Mouse (Mus musculus): Measurements from ENCODE around the gene Slc43a2. TPM values are rescaled to one million over a fixed set of nuclear protein-coding genes. Genes with fewer than 3 reads are reported as not detected.
A peak's percentile ranks its signal among the peaks of the same experiment; 100 is the strongest.

Slc43a2 gene
- polyA plus RNA-seq, 1 experiment from 2014 or later, result 16.6 TPM

- Histone ChIP-seq H3K4me3 (replicated peaks; ENCODE audit: low read depth, low read length) (no peak overlapping the region), H3K27me3 (ENCODE audit: insufficient read depth, low read length) (no peaks in the 10 kb centered on the region), H3K4me1 (replicated peaks; ENCODE audit: insufficient read depth, low read length) (0 out of 2 replicates have a peak, but pooled peaks cover 7% of the 10 kb centered on the region), H3K27ac (no peak overlapping the region), H3K9me3 (replicated peaks; ENCODE audit: low read length) (no peaks in the 10 kb centered on the region), H3K9ac (ENCODE audit: low read depth, low read length) (no peak overlapping the region), H3K4me2 (ENCODE audit: low read length) (no peak overlapping the region), H3K36me3 (ENCODE audit: insufficient read depth, low read length) (peaks cover 51% of the 10 kb centered on the region)
- ATAC-seq (replicated peaks; ENCODE audit: low FRiP score, low read depth) (no peak), DNase-seq (ENCODE audit: low spot score) (no peak)
- 76% methylated on average over 5 of the region's 5 CpGs for WGBS
- no peak for TF ChIP-seq CTCF (IDR thresholded peaks at IDR 0.05; ENCODE audit: low read depth)
Measured at GRCm38 (mm10) chr11:75608776-75609175, 77.3 kb downstream of the Slc43a2 start.

- Histone ChIP-seq H3K4me1 (replicated peaks; ENCODE audit: insufficient read depth, low read length) (0 out of 2 replicates have a peak, but pooled peaks cover 7% of the 10 kb centered on the region), H3K4me3 (replicated peaks; ENCODE audit: low read depth, low read length) (no peak overlapping the region), H3K27ac (no peak overlapping the region), H3K36me3 (ENCODE audit: insufficient read depth, low read length) (peaks cover 51% of the 10 kb centered on the region), H3K9ac (ENCODE audit: low read depth, low read length) (no peak overlapping the region), H3K4me2 (ENCODE audit: low read length) (no peak overlapping the region), H3K27me3 (ENCODE audit: insufficient read depth, low read length) (no peaks in the 10 kb centered on the region), H3K9me3 (replicated peaks; ENCODE audit: low read length) (no peaks in the 10 kb centered on the region)
- DNase-seq (ENCODE audit: low spot score), result no peak
- ATAC-seq (replicated peaks; ENCODE audit: low FRiP score, low read depth), result no peak
- TF ChIP-seq CTCF (IDR thresholded peaks at IDR 0.05; ENCODE audit: low read depth), result no peak
- WGBS, result 88% methylated on average over 2 of the region's 2 CpGs
Measured at GRCm38 (mm10) chr11:75610021-75610420, 78.5 kb downstream of the Slc43a2 start.

DNA sequence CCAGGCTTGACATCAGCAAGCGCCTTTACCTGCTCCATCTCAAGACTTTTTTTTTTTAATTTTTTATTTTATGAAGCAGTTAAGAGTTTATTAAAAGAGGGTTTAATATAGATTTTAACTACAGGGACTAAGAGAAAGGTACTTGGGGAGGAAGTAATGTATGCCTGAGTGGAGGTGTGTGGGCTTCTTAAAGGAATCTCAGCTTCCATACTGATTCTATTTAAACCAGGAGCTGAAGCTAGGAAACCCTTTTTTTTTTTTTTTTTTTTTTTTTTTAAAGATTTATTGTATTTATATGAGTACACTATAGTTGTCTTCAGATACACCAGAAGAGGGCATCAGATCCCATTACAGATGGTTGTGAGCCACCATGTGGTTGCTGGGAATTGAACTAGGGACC lies 83.3 kb downstream of the Slc43a2 start:
- Histone ChIP-seq H3K27ac (no peak overlapping the region), H3K36me3 (ENCODE audit: insufficient read depth, low read length) (peaks cover 46% of the 10 kb centered on the region), H3K4me2 (ENCODE audit: low read length) (no peak overlapping the region), H3K9ac (ENCODE audit: low read depth, low read length) (no peak overlapping the region), H3K4me1 (replicated peaks; ENCODE audit: insufficient read depth, low read length) (no peaks in the 10 kb centered on the region), H3K27me3 (ENCODE audit: insufficient read depth, low read length) (no peaks in the 10 kb centered on the region), H3K9me3 (replicated peaks; ENCODE audit: low read length) (no peaks in the 10 kb centered on the region), H3K4me3 (replicated peaks; ENCODE audit: low read depth, low read length) (no peak overlapping the region)
- DNase-seq (ENCODE audit: low spot score) (no peak), ATAC-seq (replicated peaks; ENCODE audit: low FRiP score, low read depth) (no peak)
- TF ChIP-seq CTCF (IDR thresholded peaks at IDR 0.05; ENCODE audit: low read depth), result no peak
- 100% methylated on average over 1 of the region's 1 CpGs for WGBS

GRCm38 (mm10) chr11:75615556-75615955 lies 84.1 kb downstream of the Slc43a2 start:
- Histone ChIP-seq H3K27me3 (ENCODE audit: insufficient read depth, low read length) (no peaks in the 10 kb centered on the region), H3K36me3 (ENCODE audit: insufficient read depth, low read length) (peaks cover 45% of the 10 kb centered on the region), H3K4me3 (replicated peaks; ENCODE audit: low read depth, low read length) (no peak overlapping the region), H3K9ac (ENCODE audit: low read depth, low read length) (no peak overlapping the region), H3K9me3 (replicated peaks; ENCODE audit: low read length) (no peaks in the 10 kb centered on the region), H3K27ac (no peak overlapping the region), H3K4me2 (ENCODE audit: low read length) (no peak overlapping the region), H3K4me1 (replicated peaks; ENCODE audit: insufficient read depth, low read length) (no peaks in the 10 kb centered on the region)
- DNase-seq (ENCODE audit: low spot score), result no peak
- no peak for TF ChIP-seq CTCF (IDR thresholded peaks at IDR 0.05; ENCODE audit: low read depth)
- WGBS, result 81% methylated on average over 2 of the region's 2 CpGs
- no peak for ATAC-seq (replicated peaks; ENCODE audit: low FRiP score, low read depth)

DNA sequence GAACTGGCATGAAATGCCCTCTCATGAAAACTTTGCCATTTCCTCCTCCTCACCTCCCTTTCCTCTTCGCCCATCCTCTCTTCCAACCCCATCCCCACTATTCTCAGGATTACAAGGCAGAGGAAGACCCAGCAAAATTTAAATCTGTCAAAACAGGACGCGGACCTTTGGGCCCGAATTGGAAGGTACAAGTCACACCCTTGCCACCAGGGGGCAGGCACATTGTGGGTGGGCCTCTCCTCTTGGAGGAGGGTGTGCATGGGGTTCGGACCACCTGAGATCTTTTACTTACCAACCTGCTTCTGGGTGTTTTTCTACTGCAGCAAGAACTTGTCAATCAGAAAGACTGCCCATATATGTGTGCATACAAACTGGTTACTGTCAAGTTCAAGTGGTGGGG lies 87.6 kb downstream of the Slc43a2 start:
- no peak overlapping the region for H3K27ac ChIP-seq
- ATAC-seq (replicated peaks; ENCODE audit: low FRiP score, low read depth), result no peak
- TF ChIP-seq CTCF (IDR thresholded peaks at IDR 0.05; ENCODE audit: low read depth), result peak; percentile 58
- H3K9ac ChIP-seq (ENCODE audit: low read depth, low read length), result no peak overlapping the region
- 80% methylated on average over 5 of the region's 5 CpGs for WGBS
- no peaks in the 10 kb centered on the region for H3K9me3 ChIP-seq (replicated peaks; ENCODE audit: low read length)
- H3K4me2 ChIP-seq (ENCODE audit: low read length), result no peak overlapping the region
- H3K27me3 ChIP-seq (ENCODE audit: insufficient read depth, low read length), result no peaks in the 10 kb centered on the region
- H3K4me1 ChIP-seq (replicated peaks; ENCODE audit: insufficient read depth, low read length), result no peaks in the 10 kb centered on the region; the same call in 1 of the 2 replicates
- H3K36me3 ChIP-seq (ENCODE audit: insufficient read depth, low read length), result peaks cover 35% of the 10 kb centered on the region
- no peak for DNase-seq (ENCODE audit: low spot score)
- no peak overlapping the region for H3K4me3 ChIP-seq (replicated peaks; ENCODE audit: low read depth, low read length)

- H3K27me3 ChIP-seq (ENCODE audit: insufficient read depth, low read length), result no peaks in the 10 kb centered on the region
- H3K4me2 ChIP-seq (ENCODE audit: low read length), result no peak overlapping the region
- H3K36me3 ChIP-seq (ENCODE audit: insufficient read depth, low read length), result peaks cover 38% of the 10 kb centered on the region
- H3K4me1 ChIP-seq (replicated peaks; ENCODE audit: insufficient read depth, low read length), result no peaks in the 10 kb centered on the region; the same call in 1 of the 2 replicates
- no peak overlapping the region for H3K9ac ChIP-seq (ENCODE audit: low read depth, low read length)
- WGBS, result 90% methylated on average over 12 of the region's 12 CpGs
- H3K9me3 ChIP-seq (replicated peaks; ENCODE audit: low read length), result no peaks in the 10 kb centered on the region
- no peak overlapping the region for H3K4me3 ChIP-seq (replicated peaks; ENCODE audit: low read depth, low read length)
- no peak for TF ChIP-seq CTCF (IDR thresholded peaks at IDR 0.05; ENCODE audit: low read depth)
- H3K27ac ChIP-seq, result no peak overlapping the region
- no peak for ATAC-seq (replicated peaks; ENCODE audit: low FRiP score, low read depth)
- no peak for DNase-seq (ENCODE audit: low spot score)
Measured at GRCm38 (mm10) chr11:75620136-75620780, 88.8 kb downstream of the Slc43a2 start.

Measured in kidney, postnatal 0 days (tissue).